Mouse (Mus musculus) CH12.LX (cell line): ENCODE measurements around the gene Atxn10. TPM values are rescaled to one million over a fixed set of nuclear protein-coding genes. Genes with fewer than 3 reads are reported as not detected.

Experiments used
- DNase-seq: peaks from one replicate; pipeline ENCODE4 v3.0.0-alpha.2; 2013; ENCODE audit errors: extremely low read depth
- H3K27ac ChIP-seq: 2 replicates; pipeline ENCODE4 v1.5.1; 2012; ENCODE audit warnings: low read depth, mild to moderate bottlenecking, control low read depth, moderate library complexity; ENCODE audit not compliant: insufficient read depth
- H3K27me3 ChIP-seq: replicated peaks from 2 replicates; pipeline ENCODE3; 2012; ENCODE audit warnings: inconsistent platforms
- H3K36me3 ChIP-seq, 2 experiments: replicated peaks in 1 of 2; 2 replicates each; pipeline versions ENCODE3 to v1.6.1; 2012; ENCODE audit warnings: inconsistent platforms in 1 of 2, low read length in 1 of 2, mild to moderate bottlenecking in 1 of 2, mixed read lengths in 1 of 2, moderate library complexity in 1 of 2; ENCODE audit not compliant: control insufficient read depth in 1 of 2, insufficient read depth in 1 of 2
- H3K4me1 ChIP-seq, 2 experiments: 2 replicates each; pipeline ENCODE4 v1.6.1; 2012; ENCODE audit warnings: inconsistent platforms in 1 of 2, moderate library complexity in 1 of 2; ENCODE audit not compliant: insufficient read depth in 2 of 2, control insufficient read depth in 1 of 2
- H3K4me2 ChIP-seq: 2 replicates; pipeline ENCODE4 v1.6.1; 2012; ENCODE audit warnings: low read depth, mild to moderate bottlenecking, control low read depth; ENCODE audit not compliant: poor library complexity, insufficient read depth, severe bottlenecking
- H3K4me3 ChIP-seq, 3 experiments: fragments of 150-350 bp in 1 of 3; sonication (generic) in 1 of 3; replicated peaks in 1 of 3; 2 replicates each; pipeline versions ENCODE3 to v1.5.1; 2011 to 2012; ENCODE audit warnings: low read depth in 2 of 3, low read length in 2 of 3, mild to moderate bottlenecking in 2 of 3, moderate library complexity in 2 of 3, control low read depth in 1 of 3, improper control_type of control experiment in 1 of 3, inconsistent platforms in 1 of 3, mixed read lengths in 1 of 3; ENCODE audit not compliant: poor library complexity in 1 of 3
- H3K79me2 ChIP-seq: replicated peaks from 2 replicates; pipeline ENCODE4 v1.6.1; 2012; ENCODE audit warnings: mild to moderate bottlenecking, moderate library complexity; ENCODE audit not compliant: control insufficient read depth, poor library complexity, insufficient read depth, severe bottlenecking; ENCODE audit errors: extremely low read depth
- H3K9ac ChIP-seq: 2 replicates; pipeline ENCODE4 v1.6.1; 2012; ENCODE audit warnings: low read depth, mild to moderate bottlenecking, control low read depth, moderate library complexity; ENCODE audit not compliant: insufficient read depth
- H3K9me3 ChIP-seq: replicated peaks from 2 replicates; pipeline ENCODE3; 2012; ENCODE audit warnings: low read length, inconsistent platforms, mixed read lengths
- CHD2 ChIP-seq: IDR thresholded peaks from 2 replicates; pipeline ENCODE4 v1.6.1; 2011; ENCODE audit warnings: low read length, improper control_type of control experiment
- CTCF ChIP-seq, 2 experiments: IDR thresholded peaks in 1 of 2; conservative IDR thresholded peaks in 1 of 2; 2 replicates each; pipeline ENCODE4 v1.5.1; 2011 to 2012; ENCODE audit warnings: low read depth in 2 of 2, low read length in 2 of 2, improper control_type of control experiment in 1 of 2, inconsistent platforms in 1 of 2, mild to moderate bottlenecking in 1 of 2, moderate library complexity in 1 of 2
- E2F4 ChIP-seq: IDR thresholded peaks from 2 replicates; pipeline ENCODE4 v1.6.1; 2011; ENCODE audit warnings: low read depth, low read length, improper control_type of control experiment; ENCODE audit not compliant: insufficient replicate concordance
- GABPA ChIP-seq: IDR thresholded peaks from 2 replicates; pipeline ENCODE4 v1.6.1; 2012; ENCODE audit warnings: low read depth, low read length, improper control_type of control experiment, inconsistent platforms; ENCODE audit not compliant: insufficient replicate concordance
- HCFC1 ChIP-seq: IDR thresholded peaks from 2 replicates; pipeline ENCODE4 v1.6.1; 2012; ENCODE audit warnings: low read depth, mild to moderate bottlenecking, inconsistent platforms, low read length, improper control_type of control experiment
- JUND ChIP-seq: conservative IDR thresholded peaks from 2 replicates; pipeline ENCODE4 v1.6.1; 2011; ENCODE audit warnings: low read depth, low read length, improper control_type of control experiment
- KAT2A ChIP-seq: IDR thresholded peaks from 2 replicates; pipeline ENCODE4 v1.6.1; 2012; ENCODE audit warnings: low read length, improper control_type of control experiment, inconsistent platforms; ENCODE audit not compliant: insufficient replicate concordance
- MAFK ChIP-seq: IDR thresholded peaks from 2 replicates; pipeline ENCODE4 v1.6.1; 2011; ENCODE audit warnings: low read length, improper control_type of control experiment; ENCODE audit not compliant: insufficient replicate concordance
- MAX ChIP-seq: IDR thresholded peaks from 2 replicates; pipeline ENCODE4 v1.6.1; 2011; ENCODE audit warnings: low read length, improper control_type of control experiment
- MEF2A ChIP-seq: IDR thresholded peaks from 2 replicates; pipeline ENCODE4 v1.6.1; 2014; ENCODE audit warnings: low read depth, mild to moderate bottlenecking, inconsistent platforms, low read length, improper control_type of control experiment, borderline replicate concordance
- MXI1 ChIP-seq: IDR thresholded peaks from 2 replicates; pipeline ENCODE4 v1.6.1; 2011; ENCODE audit warnings: mild to moderate bottlenecking, low read depth, low read length, improper control_type of control experiment
- MYC ChIP-seq: IDR thresholded peaks from 2 replicates; pipeline ENCODE4 v1.6.1; 2011; ENCODE audit warnings: low read depth, mild to moderate bottlenecking, improper control_type of control experiment, low read length
- NRF1 ChIP-seq: IDR thresholded peaks from 2 replicates; pipeline ENCODE4 v1.6.1; 2014; ENCODE audit warnings: low read depth, mild to moderate bottlenecking, inconsistent platforms, low read length, improper control_type of control experiment, moderate library complexity
- POLR2A ChIP-seq: IDR thresholded peaks from 2 replicates; pipeline ENCODE4 v1.6.1; 2011; ENCODE audit warnings: low read depth, mild to moderate bottlenecking, improper control_type of control experiment, low read length
- POLR2AphosphoS2 ChIP-seq: IDR thresholded peaks from 2 replicates; pipeline ENCODE4 v1.6.1; 2011; ENCODE audit warnings: low read depth, low read length, improper control_type of control experiment
- RCOR1 ChIP-seq: conservative IDR thresholded peaks from 2 replicates; pipeline ENCODE4 v1.6.1; 2012; ENCODE audit warnings: low read depth, mild to moderate bottlenecking, inconsistent platforms, low read length, improper control_type of control experiment
- SIN3A ChIP-seq: IDR thresholded peaks from 2 replicates; pipeline ENCODE4 v1.6.1; 2012; ENCODE audit warnings: low read length, improper control_type of control experiment, inconsistent platforms
- USF2 ChIP-seq: conservative IDR thresholded peaks from 2 replicates; pipeline ENCODE4 v1.6.1; 2011; ENCODE audit warnings: low read depth, low read length, improper control_type of control experiment
- ZC3H11A ChIP-seq: IDR thresholded peaks from 2 replicates; pipeline ENCODE4 v1.6.1; 2012; ENCODE audit warnings: low read depth, mild to moderate bottlenecking, inconsistent platforms, low read length, improper control_type of control experiment
- ZKSCAN1 ChIP-seq: IDR thresholded peaks from 2 replicates; pipeline ENCODE4 v1.6.1; 2012; ENCODE audit warnings: low read depth, inconsistent platforms, low read length, improper control_type of control experiment, borderline replicate concordance
- ZMIZ1 ChIP-seq: IDR thresholded peaks from 2 replicates; pipeline ENCODE4 v1.6.1; 2012; ENCODE audit warnings: low read depth, mild to moderate bottlenecking, inconsistent platforms, low read length, improper control_type of control experiment
- ZNF384 ChIP-seq: IDR thresholded peaks from 2 replicates; pipeline ENCODE4 v1.6.1; 2012; ENCODE audit warnings: low read depth, low read length, improper control_type of control experiment, inconsistent platforms
- dilution Hi-C: fragments of 300-500 bp; cut with MboI; formaldehyde crosslinking; loops from 2 replicates; pipeline ENCODE4 v1.14.3; 2020; ENCODE audit warnings: low sequenced_read_pairs; ENCODE audit not compliant: extremely low pct_unique_long_range_greater_than_20kb, extremely low pct_ligation_motif_present
- in situ Hi-C: fragments of 300-500 bp; cut with MboI; formaldehyde crosslinking; loops from 3 replicates; pipeline ENCODE4 v1.14.3; 2019; ENCODE audit warnings: low sequenced_read_pairs, low pct_ligation_motif_present, low pct_unique_long_range_greater_than_20kb, mixed read lengths
- polyA plus RNA-seq: library from polyadenylated mRNA; unstranded; fragments of >175 nt; gene quantifications from 2 replicates; pipeline ENCODE4 v1.2.1, GENCODE M21; 2012; ENCODE audit warnings: low read depth; ENCODE audit not compliant: insufficient read length
- total RNA-seq, 2 experiments: library from RNA; depleted of rRNA; stranded (reverse); fragments of 300-350 nt in 1 of 2; fragments of >200 nt in 1 of 2; gene quantifications; 2 replicates each; pipeline ENCODE4 v1.2.3; 2012 to 2014

The Atxn10 gene
- total and polyA plus RNA-seq, 3 experiments, result 81.7 to 151 (median 101) TPM

DNA sequence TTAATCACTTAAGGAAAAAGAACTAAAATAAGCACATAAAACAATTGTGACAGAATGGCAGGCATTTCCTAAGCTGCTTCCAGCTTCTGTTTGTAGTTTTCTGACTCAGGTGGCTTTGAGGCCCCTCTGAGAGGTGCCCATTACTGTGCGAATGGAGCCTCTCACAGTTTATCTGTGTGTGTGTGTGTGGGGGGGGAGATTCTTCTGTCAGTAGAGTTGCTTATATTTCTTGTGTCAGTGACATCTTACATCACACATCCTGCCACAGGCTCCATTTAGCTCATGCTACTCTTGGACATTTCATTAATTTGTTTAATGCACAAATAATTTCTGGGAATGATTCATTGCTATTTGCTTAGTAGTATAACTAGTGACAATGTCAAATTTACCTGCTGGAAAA is 70.8 kb downstream of the Atxn10 start:
- Histone ChIP-seq H3K27ac (no peak overlapping the region), H3K4me1 (peaks cover 4 to 37% of the 10 kb centered on the region in 2 experiments), H3K9me3 (no peaks in the 10 kb centered on the region), H3K36me3 (peaks cover 2 to 53% of the 10 kb centered on the region in 2 experiments), H3K79me2 (no peaks in the 10 kb centered on the region), H3K4me2 (no peak overlapping the region), H3K27me3 (no peaks in the 10 kb centered on the region), H3K9ac (no peak overlapping the region), H3K4me3 (no peak overlapping the region)
- TF ChIP-seq MEF2A (no peak), ZNF384 (no peak), USF2 (no peak), MAFK (no peak), RCOR1 (no peak), POLR2A (no peak), NRF1 (no peak), ZMIZ1 (no peak), POLR2AphosphoS2 (no peak), SIN3A (no peak), MXI1 (no peak), MYC (no peak), GABPA (no peak), CTCF (conservative IDR thresholded peaks at IDR 0.05 in 1 of 2, IDR thresholded peaks at IDR 0.05 in 1 of 2; ENCODE audit: low read depth in 2 of 2, low read length in 2 of 2) (no peak), E2F4 (no peak), HCFC1 (no peak), ZC3H11A (no peak), ZKSCAN1 (no peak), CHD2 (no peak), JUND (no peak)
- dilution Hi-C loops (no loop called here), in situ Hi-C loops (no loop called here)
- no peak for DNase-seq

- in situ Hi-C loops, result no loop called here
- TF ChIP-seq CTCF (conservative IDR thresholded peaks at IDR 0.05 in 1 of 2, IDR thresholded peaks at IDR 0.05 in 1 of 2; ENCODE audit: low read depth in 2 of 2, low read length in 2 of 2) (no peak), JUND (no peak), KAT2A (no peak), MAX (no peak)
- TF ChIP-seq, all 38 proteins: peak for 0
- Histone ChIP-seq H3K79me2 (no peaks in the 10 kb centered on the region), H3K36me3 (peaks cover 0 to 48% of the 10 kb centered on the region in 2 experiments), H3K27ac (no peak overlapping the region), H3K9me3 (no peaks in the 10 kb centered on the region), H3K9ac (no peak overlapping the region), H3K27me3 (no peaks in the 10 kb centered on the region), H3K4me1 (peaks cover 4 to 37% of the 10 kb centered on the region in 2 experiments), H3K4me3 (no peak overlapping the region), H3K4me2 (no peak overlapping the region)
- dilution Hi-C loops, result no loop called here
- no peak for DNase-seq
Observed at GRCm38 (mm10) chr15:85407342-85407741, 71.3 kb downstream of the Atxn10 start.
